In the genomic region with DNA sequence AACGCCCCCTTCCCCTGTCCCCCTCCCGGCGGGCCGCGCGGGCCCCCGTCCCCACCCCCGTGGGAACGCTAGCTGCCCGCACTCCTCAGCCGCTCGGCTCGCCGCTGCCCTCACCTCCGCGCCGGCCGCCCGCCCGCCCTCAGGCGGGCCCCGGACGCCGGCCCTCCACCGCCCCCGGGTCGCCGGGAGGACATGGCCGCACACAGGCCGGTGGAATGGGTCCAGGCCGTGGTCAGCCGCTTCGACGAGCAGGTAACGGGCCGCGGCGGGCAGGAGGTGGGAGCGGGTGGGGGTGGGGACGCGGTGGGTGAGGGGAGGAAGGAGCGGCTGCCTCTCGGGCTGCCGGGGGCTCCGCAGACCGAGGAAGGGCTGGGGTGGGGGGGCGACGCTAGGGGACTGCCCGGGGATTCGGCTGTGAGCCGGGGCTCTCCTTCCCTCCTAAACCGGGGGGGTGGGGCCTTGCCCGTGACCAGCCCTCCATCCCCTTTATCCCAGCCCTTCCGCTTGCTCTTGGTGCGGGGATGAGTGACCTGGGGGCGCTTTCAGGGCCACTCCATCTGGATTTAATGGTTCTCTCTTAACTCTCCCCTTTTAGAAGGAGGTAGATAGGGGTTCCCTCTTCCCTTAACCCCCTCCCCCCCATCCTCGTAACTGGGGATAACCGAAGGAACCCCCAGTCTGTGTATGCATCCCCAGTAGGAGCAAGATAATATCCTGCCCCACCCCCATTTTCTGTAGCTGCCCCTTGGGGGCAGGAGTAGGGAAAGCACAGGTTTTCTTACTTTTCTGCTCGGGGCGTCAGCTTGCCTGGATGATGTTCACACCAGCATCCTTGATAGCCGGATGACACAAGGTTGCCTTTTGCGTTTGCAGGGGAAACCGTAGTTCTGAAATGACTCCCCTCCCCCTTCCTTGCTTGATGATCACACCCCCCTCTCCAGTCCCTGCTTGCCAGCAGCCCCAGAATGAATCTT, we compare ENCODE assay signal across 9 mouse cellular contexts. TPM values are rescaled to one million over a fixed set of nuclear protein-coding genes. Genes with fewer than 3 reads are reported as not detected.
A peak's percentile ranks its signal among the peaks of the same experiment; 100 is the strongest.
DNase-seq lines count a peak whose midpoint lies in the region; ATAC-seq and TF ChIP-seq lines count a peak whose summit lies in the region.
"Had no signal": no experiment of that assay in that cellular context is flagged by ENCODE, and none has a peak within 500 bp of the region (broad histone marks: within the 10 kb centered on the region; RNA-seq: fewer than 3 reads in every experiment).

No protein-coding gene starts in this region.

- ATAC-seq in CD4-positive, CD25-positive, alpha-beta regulatory T cell, adult 4 months: peak; percentile 36
- peak; percentile 76 for ATAC-seq in kidney, embryonic 15.5 days (replicated peaks; ENCODE audit: low FRiP score)
- ATAC-seq in liver, embryonic 14.5 days (ENCODE audit: insufficient read depth): peak; percentile 71
- peak; percentile 85 for ATAC-seq in neural tube, embryonic 13.5 days (ENCODE audit: low read depth)

- peak overlapping the region; percentile 68 for H3K4me2 ChIP-seq in kidney, embryonic 15.5 days
- peak overlapping the region; percentile 77 for H3K4me2 ChIP-seq in liver, embryonic 14.5 days (ENCODE audit: low read depth)
- peak overlapping the region; percentile 83 for H3K4me2 ChIP-seq in neural tube, embryonic 13.5 days

- H3K27ac ChIP-seq in heart, embryonic 10.5 days: peak overlapping the region; percentile 100
- peak overlapping the region; percentile 94 for H3K27ac ChIP-seq in kidney, embryonic 15.5 days
- no peak overlapping the region for H3K27ac ChIP-seq in liver, embryonic 14.5 days
- H3K27ac ChIP-seq in neural tube, embryonic 13.5 days (replicated peaks): peak overlapping the region; percentile 96

- peak overlapping the region; percentile 100 for H3K4me3 ChIP-seq in heart, embryonic 10.5 days
- H3K4me3 ChIP-seq in kidney, embryonic 15.5 days (replicated peaks): peak overlapping the region; percentile 93
- peak overlapping the region; percentile 71 to 73 for H3K4me3 ChIP-seq in liver, embryonic 14.5 days (ENCODE audit: insufficient read depth in 1 of 2, low read depth in 2 of 2, low read length in 2 of 2)
- H3K4me3 ChIP-seq in neural tube, embryonic 13.5 days: peak overlapping the region; percentile 92

- 0 out of 2 replicates have a peak, but pooled peaks cover 3% of the 10 kb centered on the region for H3K9me3 ChIP-seq in heart, embryonic 10.5 days
- H3K9me3 ChIP-seq in kidney, embryonic 15.5 days (replicated peaks): 0 out of 2 replicates have a peak, but pooled peaks cover 4% of the 10 kb centered on the region
- no peaks in the 10 kb centered on the region for H3K9me3 ChIP-seq in liver, embryonic 14.5 days (ENCODE audit: control insufficient read depth, low read length)
- H3K9me3 ChIP-seq in neural tube, embryonic 13.5 days: no peaks in the 10 kb centered on the region

- H3K4me1 ChIP-seq in heart, embryonic 10.5 days: peaks cover 29% of the 10 kb centered on the region
- H3K4me1 ChIP-seq in kidney, embryonic 15.5 days: peaks cover 28% of the 10 kb centered on the region
- peaks cover 4 to 10% of the 10 kb centered on the region in 2 experiments for H3K4me1 ChIP-seq in liver, embryonic 14.5 days (replicated peaks; ENCODE audit: control insufficient read depth in 2 of 2, insufficient read depth in 2 of 2, low read length in 1 of 2)
- peaks cover 25% of the 10 kb centered on the region for H3K4me1 ChIP-seq in neural tube, embryonic 13.5 days (replicated peaks)

- no peak for TF ChIP-seq EP300 in liver, embryonic 14.5 days (IDR thresholded peaks at IDR 0.05; ENCODE audit: low read depth)

- TF ChIP-seq CTCF in liver, embryonic 14.5 days (IDR thresholded peaks at IDR 0.05; ENCODE audit: low read depth): no peak

- peak overlapping the region; percentile 92 for H3K9ac ChIP-seq in kidney, embryonic 15.5 days
- peak overlapping the region; percentile 68 for H3K9ac ChIP-seq in liver, embryonic 14.5 days (replicated peaks)
- peak overlapping the region; percentile 99 for H3K9ac ChIP-seq in neural tube, embryonic 13.5 days

- peak; percentile 22 for DNase-seq in adipocyte (ENCODE audit: low spot score)
- DNase-seq in embryo, embryonic 9.5 days (ENCODE audit: extremely low spot score): peak; percentile 70
- DNase-seq in heart, embryonic 10.5 days (ENCODE audit: low spot score): no peak
- DNase-seq in liver, embryonic 14.5 days (ENCODE audit: low read depth in 3 of 3, low spot score in 3 of 3): no peak
- DNase-seq in thymus, postnatal 4 days: peak; percentile 62

- H3K27me3 ChIP-seq in heart, embryonic 10.5 days (ENCODE audit: insufficient read depth, poor library complexity, severe bottlenecking): no peaks in the 10 kb centered on the region
- no peaks in the 10 kb centered on the region for H3K27me3 ChIP-seq in kidney, embryonic 15.5 days
- no peaks in the 10 kb centered on the region for H3K27me3 ChIP-seq in liver, embryonic 14.5 days (ENCODE audit: control insufficient read depth, insufficient read depth, low read length)
- no peaks in the 10 kb centered on the region for H3K27me3 ChIP-seq in neural tube, embryonic 13.5 days

- WGBS in heart, embryonic 10.5 days: under 1% methylated on average over 55 of the region's 63 CpGs
- under 1% methylated on average over 41 of the region's 63 CpGs for WGBS in kidney, embryonic 15.5 days
- 2% methylated on average over 54 of the region's 63 CpGs for WGBS in liver, embryonic 14.5 days (ENCODE audit: insufficient replicate concordance)
- WGBS in neural tube, embryonic 13.5 days: under 1% methylated on average over 53 of the region's 63 CpGs

- H3K36me3 ChIP-seq in heart, embryonic 10.5 days: peaks cover 23% of the 10 kb centered on the region; the same call in 1 of the 2 replicates
- peaks cover 16% of the 10 kb centered on the region for H3K36me3 ChIP-seq in kidney, embryonic 15.5 days
- no peaks in the 10 kb centered on the region for H3K36me3 ChIP-seq in liver, embryonic 14.5 days (replicated peaks; ENCODE audit: control insufficient read depth, insufficient read depth, low read depth)
- H3K36me3 ChIP-seq in neural tube, embryonic 13.5 days: 0 out of 2 replicates have a peak, but pooled peaks cover 8% of the 10 kb centered on the region

RNA-seq across cellular contexts. Expression of gene Nf1, which starts 0.6 kb away (rescaled TPM):
- 1 to 10 TPM; 1.6 to 2.5 TPM for polyA plus RNA-seq in CD4-positive, CD25-positive, alpha-beta regulatory T cell, adult 4 months (2017; shearing (Covaris generic))
- 4.1 and 5.1 TPM in 2 replicates for polyA plus RNA-seq in heart, embryonic 10.5 days (2016; fragmentation: Nextera tagmentation; extraction: Ambion mirVana)
- 8.9 and 9.0 TPM in 2 replicates for polyA plus RNA-seq in kidney, embryonic 15.5 days (2015; fragmentation: Nextera tagmentation; extraction: Ambion mirVana)
- polyA plus RNA-seq in liver, embryonic 14.5 days (2012; rRNA removed): 2.0 and 2.3 TPM in 2 replicates
- polyA plus RNA-seq in liver, embryonic 14.5 days (2014; fragmentation: Nextera tagmentation; extraction: Ambion mirVana): 1.7 and 1.8 TPM in 2 replicates
- 6.1 and 6.8 TPM in 2 replicates for polyA plus RNA-seq in neural tube, embryonic 13.5 days (2015; fragmentation: Nextera tagmentation; extraction: Ambion mirVana)

RNA-seq across cellular contexts. Expression of gene Gm9964, which starts 43.4 kb away (rescaled TPM):
- polyA plus RNA-seq in CD4-positive, CD25-positive, alpha-beta regulatory T cell, adult 4 months (2017; shearing (Covaris generic)): not detected
- polyA plus RNA-seq in heart, embryonic 10.5 days (2016; fragmentation: Nextera tagmentation; extraction: Ambion mirVana): 0.21 TPM in 1 of 2 replicates, not detected in the other
- polyA plus RNA-seq in kidney, embryonic 15.5 days (2015; fragmentation: Nextera tagmentation; extraction: Ambion mirVana): not detected in 2 replicates
- polyA plus RNA-seq in liver, embryonic 14.5 days (2012; rRNA removed): not detected in 2 replicates
- polyA plus RNA-seq in liver, embryonic 14.5 days (2014; fragmentation: Nextera tagmentation; extraction: Ambion mirVana): not detected in 2 replicates
- polyA plus RNA-seq in neural tube, embryonic 13.5 days (2015; fragmentation: Nextera tagmentation; extraction: Ambion mirVana): not detected in 2 replicates
- polyA plus RNA-seq: gonadal fat pad, adult 2 months had no signal

Comparison
In these comparisons a context has a peak if more than half of its experiments do, and no peak if none do; other contexts are left out.
1. DNase-seq: peak in adipocyte (single experiment), embryo, embryonic 9.5 days (single experiment) and thymus, postnatal 4 days (single experiment); none in heart, embryonic 10.5 days (single experiment) and liver, embryonic 14.5 days (0 of 3).
2. Peak in every context shown above with its lines, with median percentiles within 50 percentile points of each other: ATAC-seq, H3K4me3 ChIP-seq, H3K4me2 ChIP-seq and H3K9ac ChIP-seq.